Mouse (Mus musculus) C2C12 (cell line): ENCODE results near the gene Nosip.

Source experiments
- CTCF ChIP-seq: IDR thresholded peaks from one replicate; pipeline ENCODE4 v1.5.1; 2011; ENCODE audit not compliant: control insufficient read depth, insufficient read depth, insufficient read length
- MAX ChIP-seq: IDR thresholded peaks from one replicate; pipeline ENCODE4 v1.6.1; 2011; ENCODE audit warnings: mild to moderate bottlenecking, control low read depth
- MYOD1 ChIP-seq: IDR thresholded peaks from one replicate; pipeline ENCODE4 v1.6.1; 2011; ENCODE audit warnings: low read depth; ENCODE audit not compliant: control insufficient read depth, insufficient read length

DNA sequence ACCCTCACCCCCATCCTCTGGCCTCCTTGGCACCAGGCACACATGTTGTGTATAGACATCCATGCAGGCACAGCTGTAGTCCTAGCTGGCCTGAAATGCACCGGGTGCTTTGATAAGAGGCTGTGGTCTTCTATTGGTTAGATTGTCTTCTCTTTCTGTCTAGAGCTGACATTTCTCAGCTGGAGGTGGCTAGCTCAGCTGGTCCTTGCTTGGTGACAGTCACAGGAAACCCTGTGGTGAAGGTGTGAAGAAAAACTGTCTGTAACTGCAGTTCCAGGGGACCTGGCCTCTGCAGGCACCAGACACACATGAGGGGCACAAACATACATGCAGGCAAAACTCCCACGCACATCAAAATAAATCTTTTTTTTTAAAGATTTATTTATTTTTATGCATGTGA, 7.4 kb downstream of the Nosip start:
- TF ChIP-seq CTCF: no peak
- no peak for TF ChIP-seq MYOD1
- TF ChIP-seq MAX: no peak
